Mouse (Mus musculus) retina, postnatal 7 days (tissue): ENCODE data around the gene 4933405L10Rik.

ENCODE experiments used
- DNase-seq: peaks from one replicate; pipeline ENCODE4 v3.0.0-alpha.2; 2012; ENCODE audit warnings: low read depth, low spot score

Gene 4933405L10Rik

DNA sequence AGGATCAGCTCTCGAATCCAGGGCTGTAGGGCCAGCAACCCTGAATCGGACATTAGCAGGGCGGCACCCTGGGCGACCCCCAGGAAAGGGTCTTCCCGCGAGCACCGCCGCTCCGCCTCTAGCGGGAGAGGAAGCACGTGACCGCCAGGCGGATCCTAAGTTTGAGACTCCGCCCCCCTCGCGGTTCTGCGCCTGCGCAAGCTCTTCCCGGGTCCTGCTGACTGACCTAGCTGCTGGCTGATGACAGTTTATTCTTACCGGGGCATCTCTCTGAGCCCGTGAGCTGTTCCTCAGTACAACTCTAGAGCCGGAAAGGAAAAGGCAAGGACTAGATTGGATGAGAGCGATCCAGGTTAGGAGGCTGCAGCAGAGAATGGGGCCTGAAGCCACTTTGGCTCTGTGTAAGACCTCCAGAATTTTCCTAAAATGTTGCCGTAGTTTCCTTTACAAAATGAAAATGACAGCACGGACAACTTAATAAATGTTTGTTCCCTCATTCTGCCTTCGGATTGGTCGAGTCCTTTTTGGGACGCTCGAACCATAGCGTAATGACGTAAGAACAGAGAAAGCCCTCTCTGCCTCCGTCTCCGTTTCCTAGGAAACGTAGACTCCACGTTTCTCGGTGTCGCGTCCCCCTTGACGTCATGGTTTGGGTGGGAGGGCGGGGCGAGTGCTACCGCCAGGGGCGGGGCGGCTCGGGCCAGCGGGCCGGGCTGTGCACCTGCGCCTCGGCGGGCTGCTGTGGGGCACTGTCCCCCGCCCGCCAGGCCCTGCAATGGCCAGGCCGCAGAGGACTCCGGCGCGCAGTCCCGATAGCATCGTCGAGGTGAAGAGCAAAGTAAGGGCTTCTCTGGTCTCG is 6.3 kb upstream of the 4933405L10Rik start, which contains the start of the genes Acd and Pard6a:
Acd (minus strand) TSS at position 137 of the 859 bp plus-strand sequence.
Pard6a (plus strand) TSS at position 183 of the 859 bp plus-strand sequence.
- peak; percentile 93 for DNase-seq

DNA sequence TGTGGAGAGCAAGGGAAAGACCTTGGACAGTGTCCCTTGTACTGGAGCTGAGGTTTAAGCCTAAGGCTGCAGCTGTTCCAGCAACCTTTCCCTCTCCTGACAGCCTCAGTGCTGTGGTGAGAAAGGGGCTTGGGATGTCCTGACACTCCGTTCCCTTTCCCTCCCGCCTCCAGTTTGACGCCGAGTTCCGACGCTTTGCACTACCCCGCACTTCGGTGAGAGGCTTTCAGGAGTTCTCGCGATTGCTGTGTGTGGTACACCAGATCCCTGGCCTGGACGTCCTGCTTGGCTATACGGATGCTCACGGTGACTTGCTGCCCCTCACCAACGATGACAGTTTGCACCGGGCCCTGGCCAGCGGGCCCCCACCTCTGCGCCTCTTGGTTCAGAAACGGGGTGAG is 5.5 kb upstream of the 4933405L10Rik start:
- DNase-seq, result no peak

DNA sequence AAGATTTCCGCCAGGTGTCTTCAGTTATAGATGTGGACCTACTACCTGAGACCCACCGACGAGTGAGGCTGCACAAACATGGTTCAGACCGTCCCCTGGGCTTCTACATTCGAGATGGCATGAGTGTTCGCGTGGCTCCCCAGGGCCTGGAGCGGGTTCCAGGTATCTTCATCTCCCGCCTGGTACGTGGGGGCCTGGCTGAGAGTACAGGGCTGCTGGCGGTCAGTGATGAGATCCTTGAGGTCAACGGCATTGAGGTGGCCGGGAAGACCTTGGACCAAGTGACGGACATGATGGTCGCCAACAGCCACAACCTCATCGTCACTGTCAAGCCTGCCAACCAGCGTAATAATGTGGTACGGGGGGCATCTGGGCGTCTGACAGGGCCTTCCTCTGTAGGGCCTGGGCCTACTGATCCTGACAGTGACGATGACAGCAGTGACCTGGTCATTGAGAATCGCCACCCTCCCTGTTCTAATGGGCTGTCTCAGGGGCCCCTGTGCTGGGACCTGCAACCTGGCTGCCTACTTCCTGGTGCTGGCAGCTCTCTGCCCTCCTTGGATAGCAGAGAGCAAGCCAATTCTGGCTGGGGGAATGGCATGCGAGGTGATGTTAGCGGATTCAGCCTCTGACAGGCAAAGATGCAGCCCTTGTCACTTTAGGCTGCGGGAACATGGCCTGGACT is 4.6 kb upstream of the 4933405L10Rik start:
- DNase-seq, result no peak

DNA sequence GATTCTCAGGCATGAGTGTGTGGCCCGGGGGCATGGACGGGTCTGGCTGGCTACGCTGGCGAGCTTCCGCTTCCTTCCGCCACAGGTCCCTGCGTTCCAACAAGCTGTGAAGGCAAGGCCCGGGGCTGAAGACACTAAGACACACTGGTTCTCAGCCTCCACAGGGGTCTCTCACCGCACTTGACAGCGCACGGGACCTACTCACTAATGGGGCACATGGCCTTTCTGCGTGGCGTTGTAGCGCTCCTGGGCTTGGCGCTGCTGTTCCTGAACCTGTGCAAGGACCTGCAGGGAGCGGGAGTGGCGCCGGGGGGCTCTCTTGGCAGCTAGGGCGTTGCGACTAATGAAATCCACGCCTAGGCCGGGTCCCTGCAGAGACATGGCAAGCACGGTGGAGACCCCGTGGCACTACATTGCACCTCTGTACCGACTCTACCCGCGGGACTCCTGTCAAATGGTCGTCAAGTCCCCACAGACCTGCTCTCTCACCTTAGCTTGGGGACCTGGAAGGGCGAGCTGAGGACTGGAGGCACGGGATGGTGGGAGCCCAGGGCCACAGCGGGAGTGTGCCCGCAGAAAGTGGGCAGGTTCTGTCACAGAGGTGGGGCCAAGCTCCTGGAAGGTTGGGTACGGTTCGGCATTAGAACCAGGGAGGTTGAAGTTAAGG is 3.2 kb upstream of the 4933405L10Rik start:
- DNase-seq, result no peak

DNA sequence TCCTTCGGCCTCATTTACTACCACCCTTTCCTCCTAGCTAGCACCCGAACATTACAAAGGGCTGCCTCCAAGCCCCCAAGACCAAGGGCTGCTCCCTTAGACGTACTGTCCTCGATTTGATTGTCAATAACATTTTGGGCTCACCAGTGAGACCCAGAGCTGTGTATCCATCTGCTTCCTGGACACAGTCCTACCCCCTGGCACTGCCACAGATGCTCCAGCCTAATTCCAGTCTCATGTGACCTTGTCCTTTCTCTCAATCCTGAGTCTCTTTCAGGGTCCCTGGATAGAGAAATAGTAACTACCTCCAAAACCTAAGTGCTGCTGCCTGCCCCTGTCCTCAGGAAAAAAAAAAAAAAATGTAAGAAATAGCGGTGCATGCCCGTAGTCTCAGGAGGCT is 2.5 kb upstream of the 4933405L10Rik start:
- no peak for DNase-seq

DNA sequence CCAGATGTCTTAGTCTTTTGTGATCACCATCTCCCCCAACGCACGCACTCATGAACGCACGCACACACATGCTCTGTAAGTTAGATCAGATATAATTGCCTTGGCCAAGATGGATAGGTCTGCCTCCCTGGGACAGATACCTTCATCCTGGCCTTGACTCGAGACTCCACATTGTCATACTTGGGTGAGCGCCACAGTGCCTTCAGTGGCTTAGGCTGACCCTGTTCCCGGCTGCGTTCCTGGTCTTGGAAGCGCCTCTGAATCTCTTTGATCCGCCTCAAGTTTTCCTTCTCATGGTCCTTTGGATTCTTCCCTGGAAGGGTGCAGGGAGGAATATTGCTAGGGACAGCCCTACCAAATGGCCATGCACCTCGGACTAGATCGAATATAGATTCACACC is 1.0 kb upstream of the 4933405L10Rik start:
- DNase-seq, result no peak

DNA sequence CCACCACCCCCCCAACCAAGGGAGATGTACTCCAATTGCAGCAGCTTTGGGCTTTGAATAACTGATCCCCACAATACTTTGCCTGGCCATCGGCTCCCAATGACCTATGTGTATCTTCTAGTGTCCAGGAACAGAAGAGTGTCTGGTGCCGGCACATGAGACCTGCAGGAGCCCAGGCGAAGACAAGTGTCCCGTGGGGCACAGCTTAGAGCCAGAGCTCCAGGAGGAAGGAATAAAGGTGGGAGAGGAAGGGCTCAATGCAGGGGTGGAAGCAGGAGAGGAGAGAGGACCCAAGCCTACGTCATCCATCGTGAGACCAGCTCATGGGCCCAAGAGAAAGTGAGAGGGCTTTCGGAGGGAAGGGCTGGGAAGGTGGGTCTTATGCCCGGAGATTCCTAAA is 1.2 kb downstream of the 4933405L10Rik start:
- no peak for DNase-seq

DNA sequence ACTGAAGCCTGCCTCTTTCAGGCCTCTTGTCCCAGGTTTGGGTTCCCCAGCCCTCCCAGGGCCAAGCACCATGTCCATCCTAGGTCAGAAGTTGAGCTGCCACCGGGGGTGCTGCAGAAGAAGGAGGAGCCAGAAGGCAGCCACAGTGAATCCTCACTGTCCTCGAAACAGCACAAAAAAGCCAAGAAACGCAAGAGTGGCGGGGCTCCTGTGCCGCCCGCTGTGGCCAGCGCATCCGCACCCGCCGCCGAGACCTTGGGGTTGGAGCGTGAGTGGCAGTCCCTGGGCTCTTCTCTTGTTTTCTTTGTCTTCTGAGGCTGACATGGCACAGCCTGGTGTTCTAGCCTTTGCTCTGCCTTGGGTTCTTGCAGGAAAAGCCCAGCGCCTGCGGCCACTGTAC is 1.9 kb downstream of the 4933405L10Rik start:
- no peak for DNase-seq

DNA sequence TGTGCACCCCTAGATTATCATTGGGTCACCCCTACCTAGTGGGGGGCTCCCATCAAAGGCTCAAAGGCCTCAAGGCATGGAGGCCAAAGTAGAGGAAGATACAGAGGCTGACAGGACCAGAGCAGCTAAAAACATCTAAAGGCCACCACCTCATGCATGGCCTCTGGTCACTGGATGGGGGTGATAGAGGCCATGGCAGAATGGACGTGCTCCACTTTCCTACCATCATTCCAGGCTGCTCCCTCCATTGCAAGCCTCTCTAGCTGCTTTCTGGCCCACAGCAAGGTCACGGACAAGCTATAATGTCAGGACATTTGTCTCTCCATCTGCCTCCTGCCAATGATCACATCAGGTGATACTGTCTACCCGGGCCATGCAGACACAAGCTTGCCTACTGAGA is 4.8 kb downstream of the 4933405L10Rik start:
- DNase-seq, result no peak

DNA sequence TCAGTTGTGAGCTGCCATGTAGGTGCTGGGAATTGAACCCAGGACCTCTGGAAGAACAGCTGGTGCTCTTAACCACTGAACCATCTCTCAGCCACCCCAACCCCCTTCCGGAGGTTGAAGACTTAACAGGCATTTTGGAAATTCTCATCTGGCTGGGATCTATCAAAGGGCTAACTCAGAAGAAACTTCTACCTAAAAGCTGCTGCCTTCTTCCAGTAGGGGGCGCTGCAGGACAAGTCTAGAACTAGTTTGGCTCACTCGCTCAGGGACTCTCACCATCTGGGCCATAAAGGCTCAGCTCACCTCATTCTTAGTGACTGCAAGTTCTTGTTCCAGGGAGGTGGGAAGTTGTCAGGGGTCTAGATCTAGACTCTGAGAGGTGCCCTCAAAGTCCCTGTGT is 6.7 kb downstream of the 4933405L10Rik start:
- peak; percentile 84 for DNase-seq

DNA sequence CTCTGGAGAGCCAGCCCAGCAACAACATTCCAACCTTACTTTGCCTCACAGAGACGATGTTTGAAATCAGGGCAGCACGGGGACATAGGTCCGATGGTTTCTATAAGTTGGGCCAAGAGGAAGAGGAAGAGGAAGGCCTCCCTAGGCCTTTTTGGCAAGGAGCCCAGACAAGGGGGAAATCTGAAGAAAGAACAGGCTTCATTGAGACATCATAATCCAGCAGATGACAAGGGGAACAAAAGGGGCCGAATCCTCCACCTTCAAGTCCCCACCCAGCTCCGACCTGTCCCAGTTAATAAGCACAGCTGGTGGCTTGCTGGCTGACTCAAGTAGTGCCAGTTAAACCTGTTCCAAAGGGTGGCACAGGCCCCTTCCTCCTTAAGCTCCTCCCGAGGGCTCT is 7.6 kb downstream of the 4933405L10Rik start:
- no peak for DNase-seq

DNA sequence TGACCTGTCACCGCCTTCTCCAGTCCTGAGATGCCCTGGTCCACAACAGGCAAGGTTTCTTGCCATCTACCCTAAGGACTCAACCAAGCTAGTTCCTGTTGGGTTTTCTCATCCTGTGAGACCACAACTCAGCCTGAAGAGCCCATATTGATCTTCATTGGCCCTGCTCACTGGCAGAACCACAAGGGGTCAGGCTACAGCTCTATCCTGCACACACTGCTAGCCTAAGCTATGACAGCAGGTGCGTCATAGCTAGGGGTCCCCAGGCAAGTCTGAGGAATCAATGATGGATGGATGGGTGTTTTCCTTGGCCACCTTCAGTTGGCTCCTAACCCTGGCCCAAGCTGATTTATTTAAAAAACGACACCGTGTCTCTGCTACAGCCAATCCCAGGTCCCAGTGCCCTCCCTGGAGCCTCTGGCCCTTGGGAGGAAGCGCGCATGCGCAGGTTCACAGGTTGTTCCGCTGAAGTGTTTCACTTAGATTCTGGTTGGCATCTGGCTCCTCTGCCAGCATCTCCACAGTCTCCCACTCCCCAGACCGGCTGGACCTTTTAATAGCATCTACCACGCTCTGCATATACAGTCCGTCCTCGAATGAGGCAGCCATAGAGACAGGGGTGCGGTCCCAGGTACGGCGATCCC is 9.0 kb downstream of the 4933405L10Rik start:
- DNase-seq, result no peak

DNA sequence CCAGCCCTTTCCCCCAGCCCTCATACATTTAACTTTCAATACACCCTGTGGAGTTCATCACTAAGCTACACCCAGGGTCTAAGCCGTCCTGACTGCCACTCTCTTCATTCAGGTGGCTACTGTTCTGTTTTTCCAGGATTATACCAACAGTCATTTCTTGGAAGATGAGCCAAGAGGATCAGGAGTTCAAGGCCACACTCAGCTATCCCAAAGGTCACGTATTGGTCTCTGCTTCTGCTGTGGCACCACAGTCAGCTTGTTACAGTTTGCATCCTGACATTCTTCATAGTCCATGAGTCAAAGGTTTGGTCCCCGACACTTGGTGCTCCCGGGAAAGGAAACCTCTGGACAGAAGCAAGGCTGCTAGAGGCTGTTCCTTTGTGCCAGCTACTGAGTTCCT is 12.2 kb downstream of the 4933405L10Rik start:
- DNase-seq, result no peak

DNA sequence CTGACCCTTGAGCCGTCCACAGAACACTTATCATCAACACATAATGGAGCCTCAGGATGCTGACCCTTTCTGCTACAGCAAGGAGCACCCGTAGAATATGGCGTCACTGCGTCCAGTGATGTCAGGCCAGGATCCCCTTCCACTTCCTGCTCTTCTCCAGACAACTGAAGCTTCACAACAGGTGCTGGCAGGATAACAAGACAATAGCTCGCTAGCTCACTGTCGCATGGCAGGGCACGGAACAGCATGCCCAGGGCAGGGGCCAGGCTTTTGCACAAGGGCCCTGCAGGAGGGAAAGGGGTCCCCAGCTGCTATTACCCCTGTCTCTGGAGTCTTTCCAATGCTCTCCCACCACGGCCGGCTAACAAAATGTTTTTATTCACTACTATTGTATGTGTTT is 15.4 kb downstream of the 4933405L10Rik start:
- DNase-seq, result no peak

DNA sequence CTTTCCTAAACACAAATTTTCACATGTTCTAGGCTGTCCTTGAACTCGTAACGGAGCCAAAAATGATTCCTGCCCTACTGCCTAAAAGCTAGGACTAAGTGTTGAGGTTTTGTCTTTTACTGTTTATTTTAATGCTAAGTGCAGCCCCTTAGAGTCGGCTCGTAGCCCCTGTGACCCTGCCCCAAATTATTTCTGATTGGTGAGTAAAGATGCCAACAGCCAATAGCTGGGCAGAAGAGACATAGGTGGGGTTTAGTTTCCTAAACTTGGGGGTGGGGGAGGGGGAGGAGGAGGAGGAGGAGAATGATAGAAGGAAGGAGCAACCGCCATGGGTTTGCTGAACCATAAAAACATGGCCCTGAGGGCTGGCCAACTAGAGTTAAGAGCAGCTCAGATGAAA is 18.3 kb downstream of the 4933405L10Rik start:
- no peak for DNase-seq

DNA sequence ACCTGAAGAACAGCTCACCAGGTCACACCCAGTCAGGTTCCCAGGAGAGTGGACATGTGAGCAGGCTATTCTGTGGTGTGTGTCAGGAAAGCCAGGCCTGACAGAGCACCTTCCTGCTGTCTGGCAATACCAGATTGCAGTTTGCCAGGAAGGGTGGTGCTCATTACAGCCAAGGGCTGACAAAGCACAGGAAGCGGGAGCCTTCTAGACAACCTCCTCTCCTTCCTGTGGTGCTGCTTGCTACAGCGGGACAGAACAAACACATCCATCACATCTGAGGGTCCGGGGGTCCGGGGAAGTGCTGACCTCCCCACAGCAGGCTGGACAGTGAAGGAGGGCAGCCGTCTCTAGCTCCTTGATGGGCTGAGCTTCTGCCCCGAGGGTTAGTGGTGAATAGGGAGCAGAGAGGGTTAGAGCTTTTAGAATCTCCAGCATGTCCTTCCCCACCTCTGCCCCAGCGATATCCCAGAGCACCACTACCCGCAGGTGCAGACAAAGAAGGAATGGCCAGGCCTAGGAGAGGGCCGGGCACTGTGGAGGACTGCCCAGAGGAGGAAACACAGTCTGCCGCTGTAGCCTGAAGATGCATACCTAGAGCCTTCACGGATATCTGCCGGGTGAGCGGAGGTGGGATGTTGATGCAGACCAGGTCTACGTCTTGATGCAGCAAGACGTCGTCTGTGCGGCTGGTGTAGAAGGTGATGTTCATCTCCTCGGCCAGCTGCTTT is 20.1 kb downstream of the 4933405L10Rik start:
- no peak for DNase-seq

DNA sequence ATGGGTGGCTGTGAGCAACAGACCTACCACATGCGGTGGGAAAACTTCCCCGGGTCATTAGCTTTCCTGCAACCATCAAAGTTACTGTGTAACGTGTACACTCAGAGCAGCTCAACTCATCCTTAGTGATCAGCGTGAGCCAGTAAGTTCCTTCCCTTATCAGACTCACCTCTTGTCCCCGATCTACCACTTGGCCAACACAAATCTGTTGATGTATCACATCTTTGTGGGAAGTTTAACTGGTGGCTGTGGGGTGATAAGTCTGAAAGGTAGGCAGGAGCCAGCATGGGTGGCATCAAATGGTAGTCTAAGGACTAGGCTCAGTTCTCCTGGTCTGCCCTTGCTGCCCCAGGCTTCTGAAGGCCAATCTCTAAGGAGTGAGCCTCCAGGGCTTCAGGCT is 24.7 kb downstream of the 4933405L10Rik start:
- DNase-seq, result no peak

DNA sequence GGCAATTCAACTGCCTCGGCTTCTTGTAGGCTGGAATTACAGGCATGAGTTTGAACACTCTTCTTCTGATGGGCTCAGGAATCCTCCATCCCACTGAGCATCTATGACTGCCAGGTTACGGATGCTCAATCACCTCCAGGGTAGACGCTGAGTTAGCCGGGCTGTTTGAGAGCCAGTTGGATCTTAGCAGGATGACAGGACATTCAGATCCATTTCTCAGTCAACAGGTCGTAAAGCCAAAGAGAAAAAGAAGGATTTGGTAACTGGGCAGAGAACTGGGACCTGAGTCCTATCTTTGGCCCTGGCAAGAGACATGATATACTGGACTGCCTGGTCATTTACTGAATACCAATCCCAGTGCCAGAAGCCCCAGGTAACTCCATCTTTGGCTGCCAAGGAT is 31.8 kb downstream of the 4933405L10Rik start:
- DNase-seq, result no peak

DNA sequence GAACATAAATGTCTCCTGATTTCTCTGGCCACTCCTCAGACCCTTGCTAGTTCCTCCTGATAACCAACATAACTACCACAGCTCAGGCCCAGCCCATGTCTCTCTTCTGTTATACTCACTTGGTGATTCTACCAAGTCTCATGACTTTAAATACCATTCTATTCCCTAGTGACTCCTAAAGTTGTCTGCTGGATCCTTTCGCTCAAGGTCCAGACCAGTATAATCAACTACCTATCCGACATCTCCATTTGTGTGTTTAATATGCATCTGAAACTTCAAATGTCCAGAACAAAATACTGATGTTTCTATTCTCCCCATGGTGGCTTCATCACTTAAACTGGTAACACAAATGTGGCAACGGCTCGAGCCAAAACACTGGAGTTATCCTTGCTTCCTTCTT is 35.8 kb downstream of the 4933405L10Rik start:
- no peak for DNase-seq

DNA sequence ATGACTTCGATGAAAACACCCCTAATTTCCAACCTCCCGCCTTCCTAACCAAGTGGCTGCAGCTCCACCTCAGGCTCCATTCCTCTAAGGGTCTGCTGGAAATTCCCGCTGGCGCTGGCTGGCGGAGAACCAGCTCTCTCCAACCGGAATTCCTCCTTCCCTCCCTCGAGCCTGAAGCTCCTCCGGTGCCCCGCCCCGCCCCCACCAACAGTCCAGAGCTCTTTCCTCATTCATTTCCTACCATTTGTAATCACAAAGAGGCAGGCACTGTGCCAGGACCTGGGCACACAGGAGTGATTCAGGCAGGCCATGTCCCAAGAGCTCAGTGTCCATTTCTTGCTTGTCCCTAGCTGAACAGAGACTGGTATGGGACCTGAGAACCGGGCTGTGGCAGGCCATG is 43.2 kb downstream of the 4933405L10Rik start:
- no peak for DNase-seq

DNA sequence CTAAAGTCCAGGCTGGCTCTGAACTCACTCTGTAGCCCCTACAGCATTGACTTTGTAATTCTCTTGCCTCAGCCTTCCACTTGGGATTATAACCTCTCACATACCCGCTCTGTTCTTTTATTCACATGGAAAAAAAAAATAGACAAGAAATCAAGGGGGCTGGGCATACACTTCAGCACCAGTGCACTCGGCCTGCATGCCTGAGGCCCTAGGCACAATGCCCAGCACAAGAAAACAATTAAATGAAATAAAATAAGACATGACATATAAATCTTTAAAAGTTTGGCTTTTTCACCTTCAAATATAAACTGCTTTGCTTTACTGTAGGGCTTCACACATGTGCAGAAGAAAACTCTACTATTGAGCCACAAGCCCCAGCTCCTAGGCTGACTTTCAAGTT is 46.5 kb downstream of the 4933405L10Rik start:
- DNase-seq, result no peak
